Mouse (Mus musculus) stomach, embryonic 15.5 days (tissue): ENCODE results near the gene Arhgef26. TPM values are rescaled to one million over a fixed set of nuclear protein-coding genes. Genes with fewer than 3 reads are reported as not detected.
A peak's percentile ranks its signal among the peaks of the same experiment; 100 is the strongest.

ENCODE experiments used
- ATAC-seq: fragments of 200-750 bp; cut with Nextera tagmentation; 2 replicates; pipeline ENCODE4 v1.8.0; 2017; ENCODE audit warnings: low read depth, moderate number of reproducible peaks, moderate TSS enrichment; ENCODE audit not compliant: insufficient read depth, low FRiP score
- H3K27ac ChIP-seq: fragments of 300-500 bp; sonication (generic); 2 replicates; pipeline ENCODE4 v1.5.1; 2015; ENCODE audit warnings: mild to moderate bottlenecking, inconsistent platforms
- H3K27me3 ChIP-seq: fragments of 300-500 bp; sonication (generic); replicated peaks from 2 replicates; pipeline ENCODE4 v1.6.1; 2015; ENCODE audit warnings: inconsistent platforms
- H3K36me3 ChIP-seq: fragments of 300-500 bp; sonication (generic); 2 replicates; pipeline ENCODE4 v1.6.1; 2015; ENCODE audit warnings: inconsistent platforms
- H3K4me1 ChIP-seq: fragments of 300-500 bp; sonication (generic); 2 replicates; pipeline ENCODE4 v1.6.1; 2015; ENCODE audit warnings: inconsistent platforms
- H3K4me2 ChIP-seq: fragments of 300-500 bp; sonication (generic); 2 replicates; pipeline ENCODE4 v1.6.1; 2015; ENCODE audit warnings: mild to moderate bottlenecking, inconsistent platforms
- H3K4me3 ChIP-seq: fragments of 300-500 bp; sonication (generic); replicated peaks from 2 replicates; pipeline ENCODE4 v1.5.1; 2015; ENCODE audit warnings: inconsistent platforms
- H3K9ac ChIP-seq: fragments of 300-500 bp; sonication (generic); 2 replicates; pipeline ENCODE4 v1.6.1; 2015; ENCODE audit warnings: inconsistent platforms
- H3K9me3 ChIP-seq: fragments of 300-500 bp; sonication (generic); 2 replicates; pipeline ENCODE4 v1.6.1; 2016; ENCODE audit warnings: inconsistent platforms
- WGBS: fragments of 180-500 bp; shearing (Covaris S2); methylation state at CpG from one replicate; pipeline ENCODE4 v1.1.7; 2015; 5-methylcytosine and 5-hydroxymethylcytosine counted together
- polyA plus RNA-seq: library from polyadenylated mRNA; unstranded; fragments of >200 nt; fragmentation: Nextera tagmentation; extraction: Ambion mirVana; gene quantifications from 2 replicates; pipeline ENCODE4 v1.2.1, GENCODE M21; 2015

Gene Arhgef26
- 15.9 and 17.5 TPM in 2 replicates for polyA plus RNA-seq

- peak within 1 kb of the TSS; percentile 91 for H3K4me2 ChIP-seq
- no peaks in the 10 kb centered on the region for H3K4me1 ChIP-seq
- H3K36me3 ChIP-seq: no peaks in the 10 kb centered on the region
- 81% methylated on average over 3 of the region's 3 CpGs for WGBS
- peak within 1 kb of the TSS; percentile 64 for H3K4me3 ChIP-seq
- H3K27me3 ChIP-seq: no peaks in the 10 kb centered on the region
- peak within 1 kb of the TSS; percentile 47 for H3K9ac ChIP-seq
- H3K27ac ChIP-seq: peak within 1 kb of the TSS; percentile 75
- no peak for ATAC-seq
- no peaks in the 10 kb centered on the region for H3K9me3 ChIP-seq
Measured at GRCm38 (mm10) chr3:62338044-62338443, at the start of gene Arhgef26. TSS of gene Arhgef26 (plus strand) at chr3:62338344.

GRCm38 (mm10) chr3:62310493-62310892 lies 27.7 kb upstream of the Arhgef26 start:
- H3K27ac ChIP-seq: no peak overlapping the region
- 88% methylated on average over 3 of the region's 3 CpGs for WGBS
- H3K36me3 ChIP-seq: no peaks in the 10 kb centered on the region
- H3K27me3 ChIP-seq: no peaks in the 10 kb centered on the region
- H3K4me2 ChIP-seq: no peak overlapping the region
- no peak overlapping the region for H3K4me3 ChIP-seq
- no peaks in the 10 kb centered on the region for H3K9me3 ChIP-seq
- H3K9ac ChIP-seq: no peak overlapping the region
- no peaks in the 10 kb centered on the region for H3K4me1 ChIP-seq
- no peak for ATAC-seq

GRCm38 (mm10) chr3:62311224-62311623 lies 26.9 kb upstream of the Arhgef26 start:
- WGBS: 94% methylated on average over 5 of the region's 5 CpGs
- no peak overlapping the region for H3K4me2 ChIP-seq
- H3K27me3 ChIP-seq: no peaks in the 10 kb centered on the region
- ATAC-seq: no peak; the same call in 1 of the 2 replicates
- no peak overlapping the region for H3K9ac ChIP-seq
- no peaks in the 10 kb centered on the region for H3K36me3 ChIP-seq
- no peak overlapping the region for H3K27ac ChIP-seq
- H3K4me3 ChIP-seq: no peak overlapping the region
- no peaks in the 10 kb centered on the region for H3K4me1 ChIP-seq
- no peaks in the 10 kb centered on the region for H3K9me3 ChIP-seq

GRCm38 (mm10) chr3:62324708-62325107 lies 13.4 kb upstream of the Arhgef26 start:
- Histone ChIP-seq H3K9ac (no peak overlapping the region), H3K4me3 (no peak overlapping the region), H3K27me3 (no peaks in the 10 kb centered on the region), H3K4me2 (no peak overlapping the region), H3K36me3 (no peaks in the 10 kb centered on the region), H3K4me1 (no peaks in the 10 kb centered on the region), H3K27ac (no peak overlapping the region), H3K9me3 (no peaks in the 10 kb centered on the region)
- ATAC-seq: no peak
- 59% methylated on average over 1 of the region's 1 CpGs for WGBS

- Histone ChIP-seq H3K4me2 (no peak overlapping the region), H3K4me3 (no peak overlapping the region), H3K9me3 (no peaks in the 10 kb centered on the region), H3K27ac (no peak overlapping the region), H3K4me1 (no peaks in the 10 kb centered on the region), H3K9ac (no peak overlapping the region), H3K36me3 (no peaks in the 10 kb centered on the region), H3K27me3 (no peaks in the 10 kb centered on the region)
- ATAC-seq: no peak
- WGBS: 75% methylated on average over 2 of the region's 2 CpGs
Measured at GRCm38 (mm10) chr3:62327903-62328302, 10.2 kb upstream of the Arhgef26 start.

- 2% methylated on average over 17 of the region's 17 CpGs for WGBS
- peak overlapping the region; percentile 47; the same call in 1 of the 2 replicates for H3K9ac ChIP-seq
Measured at GRCm38 (mm10) chr3:62338461-62338853, 313 bp downstream of the Arhgef26 start.

GRCm38 (mm10) chr3:62338854-62339515 lies 841 bp downstream of the Arhgef26 start:
- no peaks in the 10 kb centered on the region for H3K27me3 ChIP-seq
- H3K4me1 ChIP-seq: no peaks in the 10 kb centered on the region
- under 1% methylated on average over 67 of the region's 68 CpGs for WGBS
- H3K4me3 ChIP-seq: peak overlapping the region; percentile 64
- H3K27ac ChIP-seq: peak overlapping the region; percentile 75
- H3K36me3 ChIP-seq: no peaks in the 10 kb centered on the region
- H3K9ac ChIP-seq: peak overlapping the region; percentile 47
- ATAC-seq: peak; percentile 96
- no peaks in the 10 kb centered on the region for H3K9me3 ChIP-seq
- H3K4me2 ChIP-seq: peak overlapping the region; percentile 91

More at GRCm38 (mm10) chr3:62338461-62338853, 313 bp downstream of the Arhgef26 start:
- Histone ChIP-seq H3K9me3 (no peaks in the 10 kb centered on the region), H3K27me3 (no peaks in the 10 kb centered on the region), H3K36me3 (no peaks in the 10 kb centered on the region), H3K4me1 (no peaks in the 10 kb centered on the region), H3K4me2 (peak overlapping the region; percentile 91), H3K4me3 (peak overlapping the region; percentile 64), H3K27ac (peak overlapping the region; percentile 75)
- no peak; the same call in 1 of the 2 replicates for ATAC-seq

GRCm38 (mm10) chr3:62339516-62340051 lies 1.4 kb downstream of the Arhgef26 start:
- peak overlapping the region; percentile 64 for H3K4me3 ChIP-seq
- peak; percentile 43; the same call in 1 of the 2 replicates for ATAC-seq
- peak overlapping the region; percentile 47 for H3K9ac ChIP-seq
- under 1% methylated on average over 53 of the region's 53 CpGs for whole genome bisulfite sequencing
- H3K36me3 ChIP-seq: no peaks in the 10 kb centered on the region
- no peaks in the 10 kb centered on the region for H3K9me3 ChIP-seq
- peak overlapping the region; percentile 91 for H3K4me2 ChIP-seq
- no peaks in the 10 kb centered on the region for H3K27me3 ChIP-seq
- H3K4me1 ChIP-seq: no peaks in the 10 kb centered on the region
- peak overlapping the region; percentile 75 for H3K27ac ChIP-seq

GRCm38 (mm10) chr3:62340154-62340760 lies 2.1 kb downstream of the Arhgef26 start:
- peak overlapping the region; percentile 64 for H3K4me3 ChIP-seq
- peak overlapping the region; percentile 91 for H3K4me2 ChIP-seq
- H3K27me3 ChIP-seq: no peaks in the 10 kb centered on the region
- no peaks in the 10 kb centered on the region for H3K36me3 ChIP-seq
- no peak for ATAC-seq
- no peaks in the 10 kb centered on the region for H3K9me3 ChIP-seq
- WGBS: 21% methylated on average over 16 of the region's 16 CpGs
- no peaks in the 10 kb centered on the region for H3K4me1 ChIP-seq
- H3K27ac ChIP-seq: no peak overlapping the region
- peak overlapping the region; percentile 47; the same call in 1 of the 2 replicates for H3K9ac ChIP-seq

GRCm38 (mm10) chr3:62340861-62341260 lies 2.7 kb downstream of the Arhgef26 start:
- H3K9me3 ChIP-seq: no peaks in the 10 kb centered on the region
- peak overlapping the region; percentile 91 for H3K4me2 ChIP-seq
- H3K27ac ChIP-seq: no peak overlapping the region
- no peaks in the 10 kb centered on the region for H3K4me1 ChIP-seq
- no peak for ATAC-seq
- H3K36me3 ChIP-seq: no peaks in the 10 kb centered on the region
- 36% methylated on average over 2 of the region's 2 CpGs for WGBS
- no peaks in the 10 kb centered on the region for H3K27me3 ChIP-seq
- no peak overlapping the region for H3K9ac ChIP-seq
- H3K4me3 ChIP-seq: peak overlapping the region; percentile 64

- Histone ChIP-seq H3K4me2 (peak overlapping the region; percentile 91; the same call in 1 of the 2 replicates), H3K4me1 (no peaks in the 10 kb centered on the region), H3K9me3 (no peaks in the 10 kb centered on the region), H3K27me3 (no peaks in the 10 kb centered on the region), H3K9ac (no peak overlapping the region), H3K36me3 (no peaks in the 10 kb centered on the region), H3K4me3 (peak overlapping the region; percentile 14; the same call in 1 of the 2 replicates), H3K27ac (no peak overlapping the region)
- 66% methylated on average over 3 of the region's 3 CpGs for WGBS
- ATAC-seq: no peak
Measured at GRCm38 (mm10) chr3:62341496-62342205, 3.5 kb downstream of the Arhgef26 start.
